Mouse (Mus musculus) heart, postnatal 25 days (tissue): ENCODE data around the gene Mtcl1. TPM values are rescaled to one million over a fixed set of nuclear protein-coding genes. Genes with fewer than 3 reads are reported as not detected.

ENCODE experiments used
- DNase-seq: peaks from one replicate; pipeline ENCODE4 v3.0.0; 2022; ENCODE audit warnings: low spot score
- intact Hi-C: fragments of 180-260 bp; cut with DNase I; formaldehyde crosslinking; loops from one replicate; pipeline ENCODE4 v1.15.1; 2025
- total RNA-seq, 2 experiments: library from RNA; stranded (reverse); gene quantifications; 2 replicates each; pipeline ENCODE4 v1.2.3; 2021

The Mtcl1 gene
- total RNA-seq, 2 experiments from 2014 or later = 4.2 to 6.0 TPM

GRCm38 (mm10) chr17:66341670-66342069 lies 107.9 kb downstream of the Mtcl1 start:
- DNase-seq = no peak
- intact Hi-C loops = no loop called here

DNA sequence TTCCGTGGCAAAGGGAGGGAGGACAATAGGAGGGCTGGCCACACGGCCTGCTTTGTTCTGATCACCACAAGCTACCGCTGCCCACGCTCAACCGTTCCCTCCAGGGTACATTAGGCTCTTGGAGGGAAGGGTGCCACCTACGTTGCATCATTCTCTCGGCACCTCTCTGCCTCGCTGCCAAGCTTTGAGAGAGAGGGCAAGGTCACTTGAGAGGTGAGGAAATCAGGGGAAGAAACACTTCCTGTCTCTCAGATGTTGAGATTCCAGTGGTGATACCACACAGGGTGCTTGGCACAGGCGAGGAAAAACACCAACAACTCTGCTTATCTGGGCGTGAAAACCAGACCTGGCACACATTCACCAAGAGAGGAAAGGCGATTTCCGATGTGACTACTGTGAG lies 108.8 kb downstream of the Mtcl1 start:
- no peak for DNase-seq
- intact Hi-C loops = no loop called here

DNA sequence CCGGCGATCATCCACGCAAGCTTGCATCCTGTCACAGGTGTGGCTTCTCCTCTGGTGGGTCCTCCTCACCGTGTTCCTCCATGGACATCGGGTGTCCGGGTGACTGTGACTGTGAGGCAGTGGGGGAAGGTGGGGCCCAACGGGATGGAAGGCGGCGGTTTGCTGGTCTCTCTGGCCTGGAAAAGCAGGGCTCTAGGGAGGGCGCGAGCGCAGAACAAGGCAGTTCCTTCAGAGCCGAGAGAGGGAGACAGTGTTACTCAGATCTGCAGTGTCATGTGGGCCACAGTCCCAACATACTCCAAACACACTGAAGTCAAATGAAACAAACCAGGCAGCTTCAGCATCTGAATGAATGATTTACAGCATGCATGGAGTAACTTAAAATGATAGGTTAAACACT lies 111.6 kb downstream of the Mtcl1 start:
- no peak for DNase-seq
- intact Hi-C loops = no loop called here

DNA sequence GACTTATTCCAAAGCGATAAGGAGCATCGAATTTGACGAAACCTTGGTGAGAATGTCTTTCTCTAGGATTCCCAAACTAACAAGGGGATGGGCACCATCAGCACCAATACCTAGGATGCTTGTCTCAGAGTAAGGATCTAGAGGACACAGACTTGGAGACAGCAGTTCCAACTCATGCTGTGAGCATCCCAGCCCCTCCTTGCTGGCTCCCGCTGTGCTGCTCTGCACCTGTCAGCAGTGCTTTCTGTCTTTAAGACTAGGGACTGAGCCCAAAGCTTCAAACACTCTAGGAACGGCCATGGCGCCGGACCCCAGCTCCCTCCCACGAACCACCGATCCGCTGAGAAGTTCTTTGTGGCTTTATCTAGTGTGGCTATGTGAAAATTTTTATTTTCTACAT lies 114.0 kb downstream of the Mtcl1 start:
- intact Hi-C loops = no loop called here
- DNase-seq = no peak

GRCm38 (mm10) chr17:66334894-66335293 lies 114.7 kb downstream of the Mtcl1 start:
- intact Hi-C loops = no loop called here

GRCm38 (mm10) chr17:66331207-66331606 lies 118.3 kb downstream of the Mtcl1 start:
- intact Hi-C loops = no loop called here
- no peak for DNase-seq

More at GRCm38 (mm10) chr17:66334894-66335293, 114.7 kb downstream of the Mtcl1 start:
- DNase-seq = no peak

GRCm38 (mm10) chr17:66326552-66327045 lies 123.0 kb downstream of the Mtcl1 start:
- DNase-seq = no peak
- intact Hi-C loops = no loop called here

- intact Hi-C loops = no loop called here
- DNase-seq = no peak
Measured at GRCm38 (mm10) chr17:66326204-66326545, 123.4 kb downstream of the Mtcl1 start.

DNA sequence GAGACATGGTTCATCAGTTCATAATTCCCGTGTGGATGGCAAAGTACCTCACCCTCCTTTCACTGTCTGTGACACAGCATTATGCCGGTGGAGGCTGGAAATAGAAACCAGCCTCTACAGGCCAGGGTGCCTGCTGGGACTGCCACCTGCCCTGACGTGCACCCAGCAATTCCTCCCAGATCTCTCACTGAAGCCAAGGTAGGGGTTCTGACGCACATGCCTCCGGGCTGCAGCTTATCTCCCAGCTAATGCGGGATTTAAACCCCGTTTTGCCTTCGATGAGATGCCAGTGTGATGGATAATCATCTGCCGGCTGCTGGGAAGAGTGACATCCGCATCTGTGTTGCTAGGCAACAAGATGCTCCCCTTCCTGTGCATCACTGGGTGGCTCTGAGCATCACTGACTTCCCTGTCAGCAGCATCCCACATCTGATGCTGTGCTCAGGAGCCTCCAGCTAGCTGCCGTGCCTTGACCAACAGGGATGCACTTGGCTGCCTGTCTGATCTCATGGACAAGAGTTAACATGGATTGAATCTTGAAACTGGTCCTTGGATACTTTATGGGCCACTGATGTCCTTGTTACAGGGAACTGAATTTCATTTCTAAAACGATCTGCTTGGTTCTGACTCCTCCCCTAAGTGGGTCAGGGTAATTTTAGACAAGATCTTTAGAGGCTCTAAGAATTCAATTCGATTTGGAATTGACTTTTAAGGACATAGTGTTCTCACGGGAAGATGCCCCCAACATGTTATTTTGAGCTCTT lies 123.9 kb downstream of the Mtcl1 start:
- intact Hi-C loops = no loop called here
- no peak for DNase-seq

DNA sequence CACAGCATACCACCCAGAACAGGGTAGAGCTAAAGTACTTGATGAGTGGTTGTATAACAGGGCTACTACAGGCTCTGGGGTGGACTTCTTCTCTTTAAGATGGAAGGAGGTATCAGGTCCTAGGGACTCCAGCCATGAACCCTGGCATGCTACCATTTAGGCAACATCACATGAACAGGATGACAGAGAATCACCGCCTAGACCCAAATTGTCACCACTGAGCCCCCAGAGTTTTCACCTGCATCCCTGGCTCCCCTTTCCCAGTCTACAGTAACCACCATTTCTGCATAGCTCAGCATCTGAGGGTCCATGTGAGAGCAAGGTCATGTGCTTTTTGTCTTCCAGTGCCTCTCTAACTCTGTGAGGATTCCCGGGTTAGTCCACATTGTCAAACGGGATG lies 124.7 kb downstream of the Mtcl1 start:
- intact Hi-C loops = no loop called here
- DNase-seq = no peak

DNA sequence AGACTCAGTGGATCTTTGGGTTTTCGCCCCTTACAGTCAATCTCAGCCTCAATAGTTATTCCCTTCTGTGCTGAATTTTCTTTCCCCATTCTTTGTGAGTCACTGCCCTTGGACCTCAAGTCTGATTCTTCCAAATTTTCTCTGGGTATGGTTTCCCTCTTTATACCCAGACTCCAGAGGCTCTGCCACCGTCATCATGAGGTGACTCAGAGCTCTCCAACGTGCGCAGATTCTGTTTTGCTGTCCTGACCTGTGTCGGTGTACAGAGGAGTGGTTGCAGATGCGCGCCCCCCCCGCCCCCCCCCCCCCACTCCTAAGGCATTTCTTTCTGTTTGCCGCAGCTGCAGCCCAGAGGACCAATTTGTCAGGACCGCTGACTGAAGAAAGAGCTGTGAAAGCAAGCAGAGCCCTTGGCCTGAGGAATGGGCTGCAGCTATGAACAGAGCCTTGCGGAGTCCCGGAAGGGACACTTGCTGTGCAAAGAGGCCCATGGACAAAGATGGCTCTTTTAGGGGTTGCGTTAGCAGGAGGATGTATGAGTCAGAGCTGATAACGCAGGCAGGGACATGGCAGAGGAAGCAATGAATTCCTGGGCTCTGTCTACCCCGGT lies 126.8 kb downstream of the Mtcl1 start:
- DNase-seq = no peak
- intact Hi-C loops = no loop called here

DNA sequence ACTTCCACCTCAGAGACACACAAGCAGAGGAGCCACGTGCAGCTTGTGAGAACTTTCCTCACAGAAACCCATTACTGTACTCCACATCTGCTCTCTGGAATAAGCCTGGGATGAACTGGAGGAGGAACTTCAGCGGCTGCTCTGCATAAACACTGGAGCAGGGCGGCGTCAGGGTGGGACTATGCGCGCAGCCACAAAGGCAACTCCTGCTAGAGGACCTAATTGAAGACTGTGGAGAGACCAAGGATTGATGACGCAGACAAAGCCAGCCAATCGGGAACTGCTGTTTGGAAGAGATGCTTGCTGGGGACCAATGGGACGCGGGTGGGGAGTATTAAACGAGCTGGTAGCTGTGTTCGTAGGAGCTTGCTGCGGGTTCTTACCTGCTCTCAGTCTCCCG lies 127.6 kb downstream of the Mtcl1 start:
- intact Hi-C loops = no loop called here
- DNase-seq = no peak

GRCm38 (mm10) chr17:66320716-66321372 lies 128.7 kb downstream of the Mtcl1 start:
- no peak for DNase-seq
- intact Hi-C loops = no loop called here

DNA sequence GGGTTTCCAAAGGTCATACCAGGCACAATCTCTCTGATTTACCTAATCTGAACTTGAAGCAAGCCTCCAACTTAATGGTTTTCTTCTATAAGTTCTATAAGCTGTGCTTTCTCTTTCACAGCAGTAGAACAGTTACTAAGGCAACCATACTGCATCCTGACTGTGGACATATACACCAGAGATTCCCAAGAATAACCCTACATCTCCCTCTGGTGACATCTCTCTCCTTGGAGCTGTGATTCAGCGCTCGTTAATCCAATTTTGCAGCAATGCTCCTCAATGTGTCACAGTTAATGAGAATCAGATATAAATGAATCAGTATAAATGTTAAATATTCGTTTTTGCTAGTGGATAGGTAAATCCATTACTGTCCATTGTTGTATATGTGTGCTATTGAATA lies 131.5 kb downstream of the Mtcl1 start:
- no peak for DNase-seq
- intact Hi-C loops = no loop called here

DNA sequence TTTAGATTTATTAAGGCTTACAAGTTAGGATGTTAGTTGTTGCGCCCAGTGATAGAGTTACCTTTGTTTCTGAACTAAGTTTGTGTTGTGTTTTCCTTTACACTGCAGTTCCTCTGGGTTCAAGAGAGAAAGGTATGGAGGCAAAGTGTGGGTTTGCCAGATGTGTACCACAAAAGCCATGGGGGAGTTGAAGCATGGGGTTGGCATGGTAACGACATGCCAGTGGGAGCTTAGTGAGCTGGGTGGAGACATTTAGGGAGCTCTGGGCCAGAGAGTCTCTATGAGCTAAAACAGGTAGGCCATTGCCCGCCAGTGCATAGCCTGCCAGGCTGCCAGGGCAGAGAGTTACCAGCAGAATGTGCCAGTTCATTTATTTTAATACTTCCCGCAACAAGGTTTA lies 132.0 kb downstream of the Mtcl1 start:
- intact Hi-C loops = no loop called here
- no peak for DNase-seq

GRCm38 (mm10) chr17:66317156-66317555 lies 132.4 kb downstream of the Mtcl1 start:
- intact Hi-C loops = no loop called here
- DNase-seq = no peak

- intact Hi-C loops = no loop called here
- no peak for DNase-seq
Measured at GRCm38 (mm10) chr17:66315451-66315850, 134.1 kb downstream of the Mtcl1 start.

GRCm38 (mm10) chr17:66314566-66315285 lies 134.8 kb downstream of the Mtcl1 start:
- intact Hi-C loops = no loop called here
- DNase-seq = no peak

- no peak for DNase-seq
- intact Hi-C loops = no loop called here
Measured at GRCm38 (mm10) chr17:66301906-66302305, 147.6 kb downstream of the Mtcl1 start.

DNA sequence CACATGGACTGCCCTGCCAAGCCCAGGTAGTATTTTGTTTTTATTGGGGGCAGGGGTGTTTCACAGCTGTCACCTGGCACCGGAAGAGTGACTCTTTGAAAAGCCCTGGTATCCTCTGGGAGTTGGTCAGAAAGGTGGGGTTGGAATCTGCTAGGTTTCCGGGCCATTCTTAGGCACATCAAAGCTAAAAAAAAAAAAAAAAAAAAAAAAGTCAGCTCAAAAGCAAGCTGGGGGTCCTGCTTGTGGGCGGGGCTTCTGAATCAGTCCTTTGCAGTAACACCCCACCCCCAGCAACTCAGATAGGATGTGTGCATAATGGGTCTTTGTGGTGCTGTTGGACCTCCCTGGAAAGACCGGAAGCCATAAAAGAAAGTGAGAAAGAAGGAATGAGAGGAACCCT lies 148.3 kb downstream of the Mtcl1 start:
- intact Hi-C loops = no loop called here
- no peak for DNase-seq

DNA sequence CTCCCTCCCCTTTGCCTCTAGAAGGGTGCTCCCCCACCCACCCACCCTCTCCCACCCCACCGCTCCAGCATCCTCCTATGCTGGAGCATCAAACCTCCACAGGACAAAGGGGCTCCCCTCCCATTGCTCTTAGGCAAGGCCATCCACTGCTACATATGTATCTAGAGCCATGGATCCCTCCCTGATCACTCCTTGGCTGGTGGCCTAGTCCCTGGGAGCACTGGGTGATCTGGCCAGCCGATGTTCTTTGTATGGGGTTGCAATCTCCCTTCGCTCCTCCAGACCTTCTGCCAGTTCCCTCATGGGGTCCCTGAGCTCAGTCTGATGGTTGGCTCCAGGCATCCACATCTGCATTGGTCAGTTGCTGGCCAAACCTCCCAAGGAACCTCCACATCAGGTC lies 151.8 kb downstream of the Mtcl1 start:
- intact Hi-C loops = no loop called here
- no peak for DNase-seq
